Mouse (Mus musculus) thymus, postnatal 25 days (tissue): ENCODE results near the gene Zdhhc14.

Experiments
- DNase-seq: peaks from one replicate; pipeline ENCODE4 v3.0.0; 2022

The Zdhhc14 gene

DNA sequence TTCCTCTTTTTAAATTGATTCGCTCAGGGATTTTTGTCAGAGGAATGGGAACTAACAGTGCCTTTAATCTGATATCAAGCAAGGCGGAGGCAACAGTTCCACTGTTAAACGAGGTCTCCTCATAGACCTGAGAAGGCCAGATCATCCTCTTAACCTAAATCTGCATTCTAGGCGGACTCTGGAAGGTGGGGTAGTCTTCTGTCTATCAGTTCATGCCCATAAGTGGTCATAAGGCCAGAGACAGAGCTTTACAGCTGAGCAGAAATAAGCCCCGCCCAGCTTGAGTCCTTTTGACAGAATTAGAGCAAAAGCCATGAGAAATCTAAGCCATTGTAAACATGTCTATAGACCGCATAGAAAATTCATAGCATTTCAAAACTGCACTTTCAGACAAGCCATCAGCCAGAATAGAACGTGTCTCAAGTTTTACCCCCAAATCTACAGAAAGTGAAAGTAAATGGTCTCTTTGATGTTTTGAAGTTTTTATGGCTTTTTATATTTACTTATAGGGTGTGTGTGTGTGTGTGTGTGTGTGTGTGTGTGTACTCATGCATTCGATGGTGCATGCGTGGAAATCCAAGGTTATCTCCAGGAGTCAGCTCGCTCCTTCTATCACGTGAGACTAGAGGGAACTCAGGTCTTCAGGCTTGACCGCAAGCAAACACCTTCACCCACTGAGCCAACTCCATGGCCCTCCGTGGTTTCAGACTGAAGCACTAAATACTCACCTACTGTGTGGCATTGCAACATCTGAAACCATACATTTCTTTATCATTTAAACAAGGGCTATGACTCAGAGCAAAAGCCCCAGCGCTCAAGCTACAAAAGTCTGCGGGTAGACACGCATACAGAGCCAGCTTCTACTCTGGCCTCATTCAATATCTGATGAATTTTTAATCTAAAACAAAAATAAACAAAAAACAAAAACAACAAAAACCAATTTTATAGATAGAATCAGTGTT lies 255.5 kb downstream of the Zdhhc14 start:
- DNase-seq = no peak

DNA sequence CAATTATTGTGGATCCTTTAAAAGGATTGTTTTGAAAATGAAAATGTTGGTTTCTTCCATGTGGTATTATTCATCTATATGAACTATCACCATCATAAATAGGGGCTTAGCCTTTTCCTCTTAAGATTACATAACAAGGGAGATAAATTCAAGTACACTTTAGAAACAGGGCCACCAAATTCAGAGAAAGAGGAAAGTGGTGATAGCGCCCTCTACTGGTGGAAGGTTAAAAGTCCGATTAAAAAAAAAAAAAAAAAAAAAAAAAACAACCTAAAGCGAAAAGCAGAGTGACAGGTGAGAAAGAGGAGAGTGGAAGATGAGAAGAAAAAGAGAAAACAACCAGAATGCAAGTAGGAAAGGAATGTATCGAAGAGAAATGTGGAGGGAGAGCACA lies 256.1 kb downstream of the Zdhhc14 start:
- no peak for DNase-seq

DNA sequence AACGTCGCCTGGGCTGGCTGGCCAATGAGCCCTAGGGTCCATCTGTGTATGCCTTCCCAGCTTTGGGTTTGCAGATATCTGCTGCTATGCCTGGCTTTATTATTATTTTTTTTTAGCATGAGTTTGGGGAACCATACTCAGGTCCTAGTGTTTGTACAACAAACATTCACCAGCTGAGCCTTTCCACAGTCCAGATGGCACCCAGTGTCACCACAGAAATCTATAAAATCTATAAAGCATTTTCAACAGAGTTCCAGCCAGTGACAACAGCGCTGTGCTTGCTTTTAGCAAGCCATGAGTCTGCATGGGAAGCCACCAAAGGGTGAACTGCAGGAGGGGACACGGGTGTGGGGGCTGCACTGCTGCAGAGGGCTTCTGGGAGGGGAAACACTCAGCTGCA lies 257.9 kb downstream of the Zdhhc14 start:
- no peak for DNase-seq

DNA sequence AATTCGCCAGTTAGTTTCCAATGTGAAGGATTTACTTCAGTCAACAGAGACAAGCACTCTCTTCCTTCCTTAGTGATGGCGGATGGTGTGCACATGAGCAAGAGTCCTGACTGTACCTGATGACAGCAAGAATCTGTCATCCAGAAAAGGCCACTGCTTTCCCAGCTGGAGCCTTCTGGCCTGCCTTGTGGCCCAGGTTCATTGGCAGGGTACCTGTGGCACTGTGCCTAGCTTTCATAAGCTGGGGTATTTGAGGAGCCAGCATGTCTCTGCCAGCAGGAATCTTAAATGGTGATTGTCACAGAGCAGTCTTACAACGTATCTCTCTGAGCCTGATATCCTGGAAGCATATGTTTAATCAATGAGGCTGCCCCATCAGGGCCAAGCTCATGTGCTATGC lies 258.7 kb downstream of the Zdhhc14 start:
- DNase-seq = no peak

DNA sequence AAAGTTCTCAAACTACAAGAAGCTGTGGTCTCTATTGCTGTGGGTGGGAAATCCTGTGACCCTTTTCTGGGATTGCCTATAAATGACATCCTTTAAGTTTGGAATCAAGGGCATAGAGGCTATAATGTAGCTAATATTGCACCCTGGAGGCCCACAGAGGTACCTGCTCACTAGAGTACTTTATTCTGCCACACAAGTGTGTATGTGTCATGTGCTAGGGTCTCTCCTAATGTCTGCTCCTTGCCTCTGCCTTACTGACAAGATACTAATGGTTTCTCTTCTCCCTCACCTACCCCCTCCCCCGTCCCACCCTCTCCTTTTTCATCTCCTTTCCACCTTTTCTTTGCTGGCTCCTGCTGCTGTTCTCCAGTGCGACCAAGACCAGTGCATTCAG lies 260.0 kb downstream of the Zdhhc14 start:
- DNase-seq = no peak

DNA sequence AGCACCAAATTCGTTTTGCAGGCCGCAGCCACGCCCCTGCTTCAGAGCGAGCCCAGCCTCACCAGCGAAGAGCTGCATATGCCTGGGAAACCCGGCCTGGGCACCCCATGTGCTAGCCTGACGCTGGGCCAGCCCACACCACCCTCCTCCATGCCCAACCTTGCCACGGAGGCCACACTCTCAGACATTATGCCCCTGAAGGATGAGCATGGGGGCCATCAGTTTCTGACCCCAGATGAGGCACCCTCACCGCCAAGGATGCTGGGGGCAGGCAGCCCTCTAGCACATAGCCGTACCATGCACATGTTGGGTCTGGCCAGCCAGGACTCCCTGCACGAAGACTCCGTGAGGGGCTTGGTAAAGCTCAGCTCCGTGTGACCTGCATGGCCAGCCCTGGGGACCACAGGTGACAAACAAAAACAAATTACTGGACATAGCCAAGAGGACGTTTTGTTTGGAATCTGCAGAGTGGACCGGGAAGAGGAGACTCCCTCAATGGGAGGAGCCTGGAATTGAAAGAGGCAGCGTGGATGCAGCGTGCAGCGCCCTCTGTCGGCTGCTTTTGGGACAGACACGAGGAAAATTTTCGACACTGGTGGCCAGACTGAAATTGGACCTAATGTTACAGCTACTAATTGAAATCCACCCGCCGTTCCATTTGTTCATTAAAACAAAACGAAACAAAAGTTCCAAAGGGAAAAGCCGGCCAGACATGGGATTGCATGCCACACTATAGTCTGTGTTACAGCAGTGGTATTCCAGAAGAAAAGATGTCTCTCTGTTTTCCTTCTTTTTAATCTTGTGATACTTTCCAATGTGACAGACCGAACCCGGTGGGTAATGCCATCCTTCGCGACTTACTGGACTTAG lies 260.6 kb downstream of the Zdhhc14 start:
- peak; percentile 38 for DNase-seq

DNA sequence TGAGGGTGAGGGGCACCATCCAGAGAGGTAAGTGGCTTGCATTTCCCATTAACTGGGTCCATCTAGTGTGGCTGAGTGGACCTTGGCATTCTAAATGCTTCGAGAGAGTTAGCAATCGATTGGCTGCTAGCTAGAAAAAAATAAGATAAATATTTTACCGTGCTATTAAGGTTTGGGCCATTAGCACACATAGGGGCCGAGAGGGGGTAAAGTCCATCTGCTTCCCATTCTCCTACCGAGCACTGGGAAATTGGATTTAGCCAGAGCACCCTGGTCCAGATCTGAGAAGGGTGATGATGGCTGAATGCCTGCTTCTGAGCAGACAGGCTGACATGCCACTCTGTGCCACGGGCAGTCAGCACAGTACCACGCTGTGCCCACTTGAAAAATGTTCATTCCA lies 263.1 kb downstream of the Zdhhc14 start:
- DNase-seq = no peak

DNA sequence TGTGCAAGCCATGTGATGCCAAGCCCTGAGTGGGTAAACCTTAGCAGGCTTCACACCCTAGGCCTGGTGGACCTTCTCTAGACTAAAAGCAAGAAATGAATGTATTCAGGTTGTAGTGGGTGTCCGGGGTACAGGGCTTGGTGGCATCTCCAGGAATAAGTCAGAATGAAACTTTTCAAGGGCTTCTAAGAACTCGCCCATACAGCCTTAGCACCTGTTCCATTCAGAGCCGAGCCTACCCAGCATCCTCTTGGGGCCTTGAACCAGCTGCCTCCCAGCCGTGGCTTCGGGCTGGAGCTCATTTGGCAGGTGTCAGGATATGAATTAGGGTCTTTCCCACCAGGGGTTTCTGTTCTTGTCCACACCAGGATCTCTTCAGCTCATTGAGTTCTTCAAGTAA lies 263.7 kb downstream of the Zdhhc14 start:
- peak; percentile 41 for DNase-seq

DNA sequence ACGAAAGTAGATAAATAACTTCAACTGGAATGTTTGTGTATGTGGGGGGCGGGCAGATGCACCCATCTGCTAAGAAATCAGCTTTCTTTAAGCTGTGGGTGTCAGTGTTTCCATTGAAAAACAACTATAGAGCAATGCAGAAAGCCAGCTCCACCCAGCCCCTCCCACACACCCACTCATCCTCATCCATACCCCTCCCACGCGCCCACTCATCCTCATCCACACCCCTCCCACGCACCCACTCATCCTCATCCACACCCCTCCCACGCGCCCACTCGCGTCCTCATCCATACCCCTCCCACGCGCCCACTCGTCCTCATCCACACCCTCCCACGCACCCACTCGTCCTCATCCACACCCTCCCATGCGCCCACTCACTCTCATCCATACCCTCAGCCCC lies 264.5 kb downstream of the Zdhhc14 start:
- no peak for DNase-seq

DNA sequence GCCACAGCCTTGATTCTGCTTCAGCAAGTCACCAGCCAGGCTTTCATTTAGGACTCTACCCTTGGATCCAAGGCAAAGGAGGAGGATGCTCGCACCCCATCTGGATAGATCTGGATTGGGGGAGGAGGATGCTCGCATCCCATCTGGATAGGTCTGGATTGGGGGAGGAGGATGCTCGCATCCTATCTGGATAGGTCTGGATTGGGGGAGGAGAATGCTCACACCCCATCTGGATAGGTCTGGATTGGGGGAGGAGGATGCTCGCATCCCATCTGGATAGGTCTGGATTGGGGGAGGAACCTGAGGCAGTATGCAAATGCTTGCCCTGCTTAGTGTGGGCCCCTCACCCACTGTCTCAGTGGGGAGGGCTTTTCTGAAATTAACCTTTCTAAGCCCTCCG lies 271.4 kb downstream of the Zdhhc14 start:
- DNase-seq = no peak

DNA sequence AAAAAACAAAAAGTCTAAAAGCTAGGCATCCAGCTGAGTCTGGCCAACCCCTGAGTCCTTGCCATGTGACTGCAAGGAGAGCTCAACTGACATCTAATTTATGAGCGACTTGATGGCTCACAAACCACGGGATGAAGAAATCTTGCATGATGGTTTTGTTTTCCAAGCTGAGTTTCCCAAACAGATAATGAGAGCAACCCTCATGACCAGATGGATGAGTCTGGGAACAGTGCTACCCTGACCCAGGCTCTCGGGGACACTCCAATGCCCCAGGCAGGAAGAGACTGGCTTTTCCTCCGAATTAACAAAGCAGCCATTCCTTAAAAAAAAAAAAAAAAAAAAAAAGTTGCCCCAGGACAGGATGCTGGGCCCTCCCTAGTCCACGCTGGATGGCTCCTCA lies 271.9 kb downstream of the Zdhhc14 start:
- DNase-seq = no peak

DNA sequence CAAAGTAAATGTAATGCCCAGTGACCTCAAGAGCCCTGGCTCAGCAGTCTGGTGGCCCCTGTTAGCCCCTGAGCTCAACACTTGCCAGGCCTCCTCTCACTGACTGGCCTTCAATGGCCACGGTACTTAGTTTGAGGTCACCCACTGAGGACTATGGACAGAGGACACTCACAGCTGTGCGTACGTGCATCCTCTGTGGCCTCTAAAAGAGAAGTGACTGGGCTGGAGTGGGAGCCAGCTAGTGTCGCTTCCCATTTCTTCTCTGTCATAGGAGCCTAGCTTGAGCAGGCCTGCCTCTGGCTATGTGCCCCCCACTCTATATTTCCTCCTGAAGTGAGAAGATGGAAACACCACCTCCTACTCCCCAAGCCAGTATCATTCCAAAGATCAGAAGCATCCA lies 273.4 kb downstream of the Zdhhc14 start:
- DNase-seq = no peak

DNA sequence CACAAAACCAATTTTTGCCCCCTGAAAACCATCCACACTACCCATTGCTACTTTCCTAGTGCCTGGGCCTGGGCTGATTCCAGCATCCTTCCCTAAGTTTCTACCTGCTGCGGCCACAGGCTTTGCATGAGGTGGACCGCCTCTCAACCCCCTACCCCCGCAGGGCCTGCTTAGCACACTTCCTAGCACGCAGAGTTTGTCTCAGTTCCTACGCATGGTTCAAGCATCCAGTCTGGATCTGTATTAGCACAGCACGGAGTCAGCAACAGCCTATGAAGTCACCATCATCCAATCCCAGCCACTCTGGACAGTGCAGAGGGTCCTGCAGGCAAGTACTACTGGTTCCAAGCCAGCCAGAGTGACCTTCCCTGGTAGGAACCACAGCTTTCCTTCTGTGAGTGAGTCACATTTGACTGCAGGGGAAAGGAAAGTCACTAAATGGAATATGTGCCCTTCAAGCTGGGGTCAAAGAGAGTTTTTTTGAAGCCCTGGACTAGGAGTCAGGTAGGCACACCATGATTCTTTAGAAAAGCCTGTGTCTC lies 275.9 kb downstream of the Zdhhc14 start:
- no peak for DNase-seq

DNA sequence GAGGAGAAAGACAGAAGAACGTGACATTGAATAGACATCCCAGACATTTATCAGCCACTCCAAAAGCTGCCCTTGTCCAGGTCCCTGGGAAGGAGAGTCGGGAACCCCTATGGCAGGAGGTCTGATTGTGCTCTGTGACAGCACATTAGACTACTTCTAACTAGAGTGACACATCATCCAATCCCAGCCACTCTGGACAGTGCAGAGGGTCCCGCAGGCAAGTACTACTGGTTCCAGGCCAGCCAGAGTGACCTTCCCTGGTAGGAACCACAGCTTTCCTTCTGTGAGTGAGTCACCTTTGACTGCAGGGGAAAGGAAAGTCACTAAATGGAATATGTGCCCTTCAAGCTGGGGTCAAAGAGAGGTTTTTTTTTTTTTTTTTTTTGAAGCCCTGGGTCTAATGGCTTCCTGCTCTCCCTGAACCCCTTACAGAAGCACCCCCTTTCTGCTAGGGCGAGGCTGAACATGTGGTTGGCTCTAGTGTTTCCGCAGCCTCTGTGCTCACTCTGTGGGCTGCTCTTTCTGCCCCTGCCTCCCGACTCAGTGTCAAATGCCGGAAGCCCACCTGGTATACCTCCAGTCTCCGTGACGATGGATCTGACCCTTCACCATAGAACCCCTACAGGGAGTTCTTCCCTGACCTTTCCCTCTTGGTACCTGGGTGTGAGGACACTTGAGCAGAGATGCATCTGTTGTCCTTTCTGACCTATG lies 276.6 kb downstream of the Zdhhc14 start:
- DNase-seq = peak; percentile 51

DNA sequence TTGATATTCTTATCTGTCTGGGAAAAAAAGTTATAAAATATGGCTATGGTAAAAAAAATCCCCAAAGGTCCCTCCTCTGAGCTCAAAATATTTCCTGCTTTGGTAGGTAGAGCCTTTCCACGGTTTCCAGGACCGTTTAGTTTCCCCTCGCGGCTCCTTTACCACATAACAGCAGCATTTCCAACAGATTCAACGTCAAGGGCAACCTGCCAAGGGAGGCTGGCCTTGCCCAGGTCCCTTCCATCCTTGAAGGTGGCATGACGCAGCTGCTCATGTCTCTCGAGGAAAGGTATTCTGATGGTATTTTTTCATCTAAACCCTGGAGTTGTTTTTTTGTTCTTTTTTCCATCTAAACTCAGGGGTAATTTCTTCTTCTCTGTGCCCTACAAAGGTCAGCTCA lies 277.4 kb downstream of the Zdhhc14 start:
- DNase-seq = peak; percentile 25

DNA sequence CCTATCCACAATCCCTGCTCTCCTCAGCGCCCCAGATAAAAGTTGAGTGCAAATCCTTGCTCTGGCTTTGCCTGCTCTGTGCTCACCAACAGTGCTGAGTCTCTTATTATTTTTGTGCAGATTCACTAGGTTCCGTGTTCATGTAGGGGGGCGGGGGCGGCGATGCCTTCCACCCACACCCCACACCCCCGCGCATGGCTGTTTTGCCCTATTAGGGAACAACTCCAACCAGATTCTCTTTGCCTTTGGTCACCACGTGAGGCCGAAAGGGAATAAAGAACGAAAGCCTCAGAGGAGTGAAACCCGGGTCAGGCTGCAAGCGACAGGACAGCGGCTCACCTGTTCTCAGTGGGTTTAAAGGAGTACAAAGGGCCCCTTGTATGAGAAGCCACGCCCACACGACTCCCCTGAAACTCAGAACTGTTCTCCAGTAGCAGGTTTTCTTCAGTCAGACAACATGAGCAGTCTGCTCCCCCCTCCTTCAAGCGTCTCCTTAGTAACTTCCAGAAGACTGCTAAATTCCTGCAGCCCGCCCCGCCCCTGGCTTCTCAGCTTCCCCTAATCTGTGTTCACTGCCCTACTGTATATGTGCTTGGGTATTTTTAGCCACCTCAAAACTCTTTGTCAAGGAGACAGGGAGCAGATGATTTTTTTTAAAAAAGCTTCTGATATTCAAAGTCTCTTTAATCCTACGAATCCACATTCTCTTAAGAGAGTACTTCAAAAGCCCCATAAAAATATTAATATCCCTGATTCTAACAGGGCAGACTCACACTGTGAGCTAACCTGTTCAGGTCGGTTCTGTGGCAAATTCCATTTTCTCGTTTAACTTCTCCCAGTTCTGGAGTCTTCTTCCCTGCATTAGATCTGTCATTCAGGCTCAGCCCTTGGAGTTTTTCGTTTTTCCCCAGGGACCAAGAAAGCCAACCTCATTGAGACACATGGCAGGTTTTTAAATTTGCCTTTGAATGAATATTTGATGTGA lies 278.2 kb downstream of the Zdhhc14 start:
- DNase-seq = peak; percentile 38

DNA sequence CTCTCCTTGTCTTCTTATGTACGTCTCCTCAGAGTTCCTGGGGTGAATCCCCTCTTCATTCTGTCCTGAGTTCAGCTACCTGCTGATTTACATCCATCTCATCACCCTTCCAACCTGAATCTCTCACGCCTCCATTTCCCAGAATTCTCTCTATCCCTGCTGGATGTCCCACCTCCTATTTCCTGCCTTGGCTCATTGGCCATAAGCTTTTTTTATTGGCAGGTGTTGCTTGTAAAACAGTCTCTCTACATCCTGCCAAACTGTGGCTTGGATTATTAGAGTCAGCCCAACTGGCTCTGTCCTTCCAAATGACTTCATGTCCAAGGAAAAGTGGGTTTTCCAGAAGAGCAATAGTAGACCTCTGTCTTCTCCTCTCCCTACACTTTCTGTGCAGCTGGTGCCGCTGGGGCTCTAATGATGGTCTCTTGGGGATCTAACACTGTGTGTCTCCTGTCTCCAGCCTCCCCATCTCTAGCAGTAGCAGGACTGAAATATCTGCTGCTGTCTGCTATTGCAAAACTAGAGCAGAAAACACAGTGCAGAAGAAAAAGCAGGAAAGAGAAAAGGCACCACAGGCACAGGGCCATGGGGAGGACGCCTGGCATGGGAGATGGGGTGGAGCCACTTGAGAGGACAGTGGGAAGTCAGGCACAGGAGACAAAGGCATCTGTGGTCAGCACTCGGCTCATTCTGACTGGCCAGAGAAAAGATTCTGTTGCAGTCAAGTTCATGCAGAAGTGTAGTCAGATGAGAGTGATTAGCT lies 288.0 kb downstream of the Zdhhc14 start:
- DNase-seq = no peak

DNA sequence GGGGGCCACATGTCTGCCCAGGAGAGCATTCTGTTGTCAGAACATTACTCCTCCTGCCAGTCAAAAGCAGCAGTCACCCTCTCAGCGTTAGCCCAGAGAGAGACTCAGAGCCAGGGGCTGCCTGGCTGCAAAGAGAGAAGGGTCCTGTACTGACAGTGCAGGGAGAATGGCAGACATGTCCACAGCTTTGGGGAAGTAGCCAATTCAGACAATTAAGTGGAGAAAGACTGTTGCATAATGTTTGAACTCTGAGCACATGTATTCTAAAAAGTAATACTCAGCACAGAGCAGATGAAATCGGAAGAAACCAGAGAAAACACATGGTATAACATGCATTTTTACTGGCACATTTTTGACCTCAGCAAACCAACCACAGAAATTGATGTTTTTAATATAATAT lies 292.9 kb downstream of the Zdhhc14 start:
- no peak for DNase-seq

DNA sequence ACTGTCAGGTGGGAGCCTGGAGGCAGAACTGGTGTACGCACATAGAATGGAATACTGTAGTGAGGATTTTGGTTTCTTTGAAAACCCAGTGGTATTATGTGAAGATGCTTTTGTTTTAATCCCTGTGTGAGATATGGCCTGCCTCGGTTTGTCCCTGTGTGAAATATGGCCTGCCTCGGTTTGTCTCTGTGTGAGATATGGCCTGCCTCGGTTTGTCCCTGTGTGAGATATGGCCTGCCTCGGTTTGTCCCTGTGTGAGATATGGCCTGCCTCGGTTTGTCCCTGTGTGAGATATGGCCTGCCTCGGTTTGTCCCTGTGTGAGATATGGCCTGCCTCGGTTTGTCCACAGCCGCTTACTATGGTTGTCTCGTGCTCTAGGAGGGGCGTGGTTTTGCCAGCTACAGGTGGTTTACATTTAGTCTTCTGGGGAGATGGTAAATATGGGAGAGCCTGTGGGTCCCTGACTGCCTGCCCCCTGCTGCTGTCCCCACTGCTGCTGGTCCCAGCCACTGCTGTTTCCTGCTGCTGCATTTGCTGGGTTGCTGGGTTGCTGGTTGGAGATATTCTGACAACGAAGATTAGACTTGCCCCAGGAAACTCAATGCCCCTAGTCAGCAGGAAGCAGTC lies 299.9 kb downstream of the Zdhhc14 start:
- DNase-seq = no peak

DNA sequence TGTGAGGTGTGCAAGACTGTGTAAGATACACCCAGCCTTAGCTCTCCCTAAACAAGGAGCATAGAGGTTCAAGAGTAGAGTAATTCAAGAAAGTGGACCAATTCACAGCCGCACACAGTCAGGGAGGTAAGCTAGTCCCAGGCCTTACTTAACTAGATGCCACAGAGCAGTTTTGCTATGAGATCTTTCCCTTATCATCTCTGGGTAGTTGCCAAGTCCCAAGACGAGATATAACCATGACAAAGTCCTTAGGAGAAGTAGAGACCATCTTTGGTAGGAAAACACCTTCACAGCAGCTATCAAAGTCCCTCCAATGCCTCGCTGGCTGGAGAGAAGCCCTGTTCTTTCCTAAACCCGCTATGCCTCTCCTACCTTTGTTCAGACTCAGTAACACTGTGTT lies 301.2 kb downstream of the Zdhhc14 start:
- no peak for DNase-seq
